Mouse (Mus musculus) c-Kit-positive CD71-negative TER-119-negative erythroid progenitor cells, embryonic 14.5 days (primary cell): ENCODE results near the gene App.

Source experiments
- DNase-seq: peaks from one replicate; pipeline ENCODE4 v3.0.0-alpha.2; 2013; ENCODE audit warnings: low read depth

Gene App

GRCm38 (mm10) chr16:85150902-85151301 lies 22.7 kb downstream of the App start:
- no peak for DNase-seq

- no peak for DNase-seq
Measured at GRCm38 (mm10) chr16:85149509-85149871, 24.1 kb downstream of the App start.

- DNase-seq = no peak
Measured at GRCm38 (mm10) chr16:85148615-85149508, 24.7 kb downstream of the App start.

- no peak for DNase-seq
Measured at GRCm38 (mm10) chr16:85147440-85147839, 26.1 kb downstream of the App start.

- DNase-seq = no peak
Measured at GRCm38 (mm10) chr16:85145771-85146178, 27.8 kb downstream of the App start.

GRCm38 (mm10) chr16:85145369-85145768 lies 28.2 kb downstream of the App start:
- DNase-seq = no peak

GRCm38 (mm10) chr16:85144401-85144800 lies 29.2 kb downstream of the App start:
- no peak for DNase-seq

GRCm38 (mm10) chr16:85143863-85144262 lies 29.7 kb downstream of the App start:
- DNase-seq = no peak

GRCm38 (mm10) chr16:85143188-85143587 lies 30.4 kb downstream of the App start:
- DNase-seq = no peak

GRCm38 (mm10) chr16:85141404-85141803 lies 32.2 kb downstream of the App start:
- no peak for DNase-seq

GRCm38 (mm10) chr16:85139178-85139604 lies 34.4 kb downstream of the App start:
- DNase-seq = no peak

GRCm38 (mm10) chr16:85137348-85137747 lies 36.2 kb downstream of the App start:
- DNase-seq = no peak

- DNase-seq = no peak
Measured at GRCm38 (mm10) chr16:85136046-85136445, 37.5 kb downstream of the App start.

- no peak for DNase-seq
Measured at GRCm38 (mm10) chr16:85133468-85133881, 40.1 kb downstream of the App start.

GRCm38 (mm10) chr16:85133057-85133456 lies 40.5 kb downstream of the App start:
- no peak for DNase-seq

- DNase-seq = no peak
Measured at GRCm38 (mm10) chr16:85132182-85132581, 41.4 kb downstream of the App start.

GRCm38 (mm10) chr16:85130861-85131556 lies 42.6 kb downstream of the App start:
- no peak for DNase-seq

GRCm38 (mm10) chr16:85128693-85129657 lies 44.6 kb downstream of the App start:
- DNase-seq = no peak

- no peak for DNase-seq
Measured at GRCm38 (mm10) chr16:85128347-85128664, 45.3 kb downstream of the App start.

- DNase-seq = no peak
Measured at GRCm38 (mm10) chr16:85127661-85128346, 45.8 kb downstream of the App start.

- DNase-seq = no peak
Measured at GRCm38 (mm10) chr16:85124649-85125048, 48.9 kb downstream of the App start.

- no peak for DNase-seq
Measured at GRCm38 (mm10) chr16:85121983-85122382, 51.6 kb downstream of the App start.
